Mouse (Mus musculus) heart, postnatal 14 days (tissue): ENCODE results near the gene Itga10. TPM values are rescaled to one million over a fixed set of nuclear protein-coding genes. Genes with fewer than 3 reads are reported as not detected.
"Not testable (repeated sequence)": the region's sequence is repeated elsewhere in the genome, so short reads cannot be mapped to it uniquely, and the experiment has no call there.

Experiments
- DNase-seq, 2 experiments: peaks; one replicate each; pipeline ENCODE4 v3.0.0; 2021 to 2022
- intact Hi-C: fragments of 180-260 bp; cut with DNase I; formaldehyde crosslinking; loops from one replicate; pipeline ENCODE4 v1.15.1; 2025
- total RNA-seq, 2 experiments: library from RNA; stranded (reverse); gene quantifications; 2 replicates each; pipeline ENCODE4 v1.2.3; 2021

Itga10 gene
- total RNA-seq, 2 experiments from 2014 or later, result 0.85 to 1.2 TPM

GRCm38 (mm10) chr3:96675171-96675570 is 29.8 kb downstream of the Itga10 start:
- no peak for DNase-seq
- intact Hi-C loops, result no loop called here

DNA sequence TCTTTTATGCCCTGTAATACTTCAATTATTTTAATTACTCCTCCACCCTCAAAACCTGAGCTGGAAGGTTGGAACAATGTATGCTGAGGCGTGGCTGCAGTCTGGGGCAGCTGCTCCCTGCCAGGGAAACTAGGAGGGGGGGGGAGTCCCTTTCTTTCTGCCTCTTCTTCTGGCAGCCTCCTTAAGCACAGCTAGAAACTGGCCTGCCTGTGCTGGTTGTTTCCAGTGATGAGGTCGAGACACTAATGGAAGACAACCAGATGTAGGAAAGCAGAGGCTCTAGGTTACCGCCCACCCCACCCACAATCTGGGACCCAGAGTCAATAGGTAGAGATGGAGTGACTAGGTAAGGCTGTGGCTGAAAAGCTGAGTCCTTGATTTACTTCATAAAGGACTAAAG is 30.3 kb downstream of the Itga10 start:
- intact Hi-C loops, result no loop called here
- DNase-seq, result no peak

DNA sequence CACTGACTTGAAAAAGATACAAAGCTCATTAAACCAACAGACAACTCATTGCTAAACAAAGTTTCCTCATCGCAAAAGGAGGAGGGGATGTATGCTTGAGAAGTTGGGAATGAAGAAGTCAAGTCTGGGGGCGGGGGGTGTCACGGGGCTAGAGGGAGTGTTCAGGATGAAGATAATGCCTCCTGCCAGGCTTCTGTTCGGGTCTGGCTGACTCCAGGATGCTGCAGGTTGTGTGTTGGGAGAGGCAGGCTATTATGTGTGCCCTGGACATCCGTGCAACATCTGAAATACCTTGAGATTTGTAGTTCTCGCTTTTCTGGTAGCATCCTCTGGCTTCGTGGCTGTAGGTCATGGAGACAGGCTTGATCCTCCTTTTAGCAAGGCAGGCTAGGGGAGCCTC is 33.1 kb downstream of the Itga10 start:
- no peak for DNase-seq
- intact Hi-C loops, result no loop called here

GRCm38 (mm10) chr3:96679159-96679674 is 33.8 kb downstream of the Itga10 start:
- DNase-seq, result no peak
- intact Hi-C loops, result no loop called here

DNA sequence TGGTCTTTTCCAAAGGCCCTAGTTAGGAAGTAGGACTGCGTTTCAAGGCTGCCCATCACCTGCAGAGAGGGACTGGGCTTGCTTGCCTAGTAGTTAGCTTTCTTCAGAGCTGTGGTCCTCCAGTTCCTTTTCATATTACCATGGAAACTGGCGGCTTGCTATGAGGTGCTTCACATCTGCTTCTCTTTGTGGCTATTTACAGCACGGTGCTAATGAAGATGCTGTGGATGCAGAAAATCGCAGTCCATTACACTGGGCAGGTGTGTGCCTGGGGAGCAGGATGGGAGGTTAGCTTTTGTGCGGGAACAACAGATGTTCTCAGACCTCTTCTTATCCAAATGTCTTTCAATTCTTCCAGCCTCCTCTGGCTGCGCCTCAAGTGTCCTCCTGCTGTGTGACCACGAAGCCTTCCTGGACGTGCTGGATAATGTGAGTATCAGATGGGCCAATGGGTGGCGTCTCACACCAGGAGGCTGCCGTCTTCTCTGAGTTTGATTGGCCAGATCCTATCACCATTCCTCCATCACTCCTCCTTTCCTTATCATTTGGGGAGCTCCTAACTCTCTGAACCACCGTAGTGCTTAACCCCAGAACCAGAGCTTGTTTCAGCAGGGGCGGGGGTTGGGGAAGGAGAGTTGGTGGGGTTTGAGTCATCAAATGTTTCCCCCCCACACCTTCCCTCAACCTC is 35.0 kb downstream of the Itga10 start:
- intact Hi-C loops, result no loop called here

DNA sequence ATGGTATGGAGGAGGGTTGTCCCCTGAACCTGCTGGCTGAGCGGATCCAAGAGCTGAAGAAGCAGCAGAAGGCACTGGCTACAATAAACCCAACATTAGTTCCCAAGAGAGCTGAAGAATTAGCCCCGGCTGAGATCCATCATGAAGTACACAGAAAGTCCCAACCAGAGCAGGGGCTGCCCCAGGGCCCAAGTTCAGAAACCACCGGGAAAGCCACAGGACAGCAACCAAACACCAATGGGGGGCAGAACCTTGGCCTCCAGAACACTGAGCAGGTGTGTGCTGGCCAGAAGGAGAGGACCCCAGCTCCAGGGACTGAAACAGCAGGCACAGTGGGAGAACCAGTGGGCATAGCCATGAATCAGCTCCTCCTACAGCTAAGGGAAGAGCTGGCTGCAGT is 38.1 kb downstream of the Itga10 start:
- intact Hi-C loops, result no loop called here

More for the DNA sequence above, 35.0 kb downstream of the Itga10 start:
- no peak for DNase-seq

DNA sequence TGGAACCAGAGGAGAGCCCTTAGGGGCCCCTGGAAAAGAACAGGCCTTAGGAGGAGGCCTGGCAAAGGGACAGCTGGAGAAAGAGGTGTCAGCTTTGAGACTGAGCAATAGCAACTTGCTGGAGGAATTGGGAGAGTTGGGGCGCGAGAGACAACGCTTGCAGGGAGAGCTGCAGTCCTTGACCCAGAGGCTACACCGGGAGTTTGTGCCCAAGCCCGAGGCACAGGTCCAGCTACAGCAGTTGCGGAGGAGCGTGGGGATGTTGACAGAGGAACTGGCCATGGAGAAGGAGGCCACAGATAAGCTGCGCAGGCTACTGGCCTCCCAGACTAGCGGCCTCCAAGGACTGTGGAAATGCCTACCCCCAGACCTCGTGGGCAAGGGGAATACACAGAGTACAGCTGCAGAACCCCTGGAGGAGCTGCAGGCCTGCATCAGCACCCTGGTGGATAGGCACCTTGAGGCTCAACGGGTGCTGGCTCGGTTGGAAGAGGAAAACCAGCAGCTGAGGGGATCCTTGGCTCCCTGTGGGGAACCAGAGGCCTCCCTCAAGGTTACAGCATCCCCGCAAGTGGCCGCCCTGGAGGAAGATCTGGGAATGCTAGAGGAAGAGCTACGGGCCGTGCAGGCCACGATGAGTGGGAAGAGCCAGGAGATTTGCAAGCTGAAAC is 38.9 kb downstream of the Itga10 start:
- intact Hi-C loops, result no loop called here
- DNase-seq, result no peak

More for the DNA sequence above, 38.1 kb downstream of the Itga10 start:
- no peak for DNase-seq

DNA sequence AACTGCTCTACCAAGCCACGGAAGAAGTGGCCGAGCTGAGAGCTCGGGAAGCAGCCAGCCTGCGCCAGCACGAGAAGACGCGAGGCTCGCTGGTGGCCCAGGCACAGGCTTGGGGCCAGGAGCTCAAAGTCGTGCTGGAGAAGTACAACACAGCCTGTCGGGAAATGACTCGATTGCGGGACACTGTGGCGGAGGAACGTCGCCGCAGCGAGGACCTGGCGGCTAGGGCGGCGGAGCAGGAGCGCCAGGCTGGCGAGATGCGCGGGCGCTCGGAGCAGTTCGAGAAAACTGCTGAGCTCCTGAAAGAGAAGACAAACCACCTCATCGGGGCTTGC is 39.4 kb downstream of the Itga10 start:
- DNase-seq, result peak in 1 of 2 experiments; percentile 18
- intact Hi-C loops, result no loop called here

- intact Hi-C loops, DNase-seq: not testable (repeated sequence)
Observed at GRCm38 (mm10) chr3:96686057-96686456, 40.7 kb downstream of the Itga10 start.

- DNase-seq, result no peak
- intact Hi-C loops, result no loop called here
Observed at GRCm38 (mm10) chr3:96688854-96689253, 43.5 kb downstream of the Itga10 start.

- intact Hi-C loops, result loop anchor here (5.0 kb wide), 1 partner anchor 53 kb away; the partner anchor contains the start of genes Gm42957 and Pex11b
- DNase-seq, result no peak
Observed at GRCm38 (mm10) chr3:96690298-96690697, 44.9 kb downstream of the Itga10 start.

GRCm38 (mm10) chr3:96692506-96692905 is 47.1 kb downstream of the Itga10 start:
- intact Hi-C loops, result loop anchor here (5.0 kb wide), 1 partner anchor 55 kb away; the partner anchor contains the start of genes Gm42957 and Pex11b
- peak; percentile 54 to 75 for DNase-seq

DNA sequence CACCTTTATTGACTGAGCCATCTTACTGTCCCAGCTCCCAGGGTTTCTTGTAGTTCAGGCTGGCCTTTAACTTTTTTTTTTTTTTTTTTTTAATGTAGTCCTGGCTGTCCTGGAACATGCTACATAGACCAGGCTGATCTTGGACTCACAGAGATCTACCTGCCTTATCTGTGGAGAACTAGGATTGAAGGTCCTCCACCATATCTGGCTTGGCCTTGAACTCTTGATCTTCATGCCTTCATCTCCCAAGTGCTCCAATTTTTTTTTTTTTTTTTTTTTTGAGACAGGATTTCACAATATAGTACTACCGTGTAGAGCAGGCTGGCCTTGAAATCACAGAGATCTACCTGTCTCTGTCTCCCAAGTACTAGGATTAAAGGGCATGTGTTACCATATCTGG is 48.2 kb downstream of the Itga10 start:
- intact Hi-C loops, result loop anchor here (5.0 kb wide), 1 partner anchor 56 kb away; the partner anchor contains the start of genes Gm42957 and Pex11b
- DNase-seq, result no peak

DNA sequence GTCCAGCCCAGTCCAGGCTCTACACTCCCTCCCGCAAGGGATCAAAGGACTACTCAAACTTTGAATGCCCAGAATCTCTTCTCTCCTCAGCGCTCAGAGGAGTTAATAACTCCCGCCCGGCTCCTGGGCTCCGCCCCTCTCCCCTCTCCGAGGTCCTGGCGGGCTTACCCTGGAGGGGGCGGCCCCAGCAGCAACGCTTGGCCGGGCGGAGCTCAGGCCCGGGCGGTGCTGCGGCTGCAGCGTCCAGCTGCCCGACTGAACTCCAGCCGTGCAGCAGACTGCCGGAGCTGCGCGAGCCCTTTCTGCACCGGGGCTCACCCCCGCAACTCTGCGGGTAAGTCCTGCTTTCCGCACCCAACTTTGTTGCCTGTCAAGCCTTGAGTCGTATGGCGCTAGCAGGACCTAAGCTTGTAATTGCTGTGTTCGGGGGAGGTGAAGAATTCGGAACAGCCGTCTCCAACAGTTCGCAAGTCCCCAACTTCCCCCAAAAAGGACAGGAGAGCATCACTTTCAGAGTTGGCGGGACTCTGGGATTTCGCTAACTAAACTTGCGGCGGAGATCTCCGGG is 50.9 kb downstream of the Itga10 start, which contains the start of gene Pias3:
Gene Pias3, plus strand, starts transcription at position 187 of the 568 bp plus-strand sequence.
- intact Hi-C loops, result no loop called here

GRCm38 (mm10) chr3:96696766-96697732 is 51.7 kb downstream of the Itga10 start:
- peak; percentile 94 to 96 for DNase-seq
- intact Hi-C loops, result no loop called here

More for the DNA sequence above, 50.9 kb downstream of the Itga10 start, which contains the start of gene Pias3:
- DNase-seq, result peak; percentile 91 to 92

DNA sequence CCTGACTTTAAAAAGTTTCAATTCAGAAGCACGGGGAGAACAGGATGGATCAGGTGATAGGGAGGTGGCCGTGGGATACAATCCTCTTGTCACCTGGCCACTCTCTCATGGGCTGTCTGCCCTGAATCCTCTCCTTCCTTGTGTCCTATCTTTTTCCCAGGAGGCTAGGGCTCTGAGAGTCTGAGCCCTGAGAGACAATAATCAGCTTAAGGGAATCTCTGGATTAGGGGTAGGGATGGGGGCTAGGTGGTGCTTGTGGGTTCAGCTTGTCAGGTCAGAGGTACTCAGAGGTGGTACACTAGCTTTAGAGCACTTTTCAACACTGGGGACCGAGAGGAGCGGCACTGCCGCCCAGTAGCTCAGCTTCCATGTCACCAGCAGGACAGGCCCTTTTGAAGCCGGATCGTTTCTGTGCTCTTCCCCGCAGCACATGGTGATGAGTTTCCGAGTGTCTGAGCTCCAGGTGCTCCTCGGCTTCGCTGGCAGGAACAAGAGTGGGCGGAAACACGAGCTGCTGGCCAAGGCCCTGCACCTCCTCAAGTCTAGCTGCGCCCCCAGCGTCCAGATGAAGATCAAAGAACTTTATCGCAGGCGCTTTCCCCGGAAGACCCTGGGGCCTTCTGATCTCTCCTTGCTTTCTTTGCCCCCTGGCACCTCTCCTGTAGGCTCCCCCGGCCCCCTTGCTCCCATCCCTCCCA is 53.8 kb downstream of the Itga10 start:
- intact Hi-C loops, result no loop called here

DNA sequence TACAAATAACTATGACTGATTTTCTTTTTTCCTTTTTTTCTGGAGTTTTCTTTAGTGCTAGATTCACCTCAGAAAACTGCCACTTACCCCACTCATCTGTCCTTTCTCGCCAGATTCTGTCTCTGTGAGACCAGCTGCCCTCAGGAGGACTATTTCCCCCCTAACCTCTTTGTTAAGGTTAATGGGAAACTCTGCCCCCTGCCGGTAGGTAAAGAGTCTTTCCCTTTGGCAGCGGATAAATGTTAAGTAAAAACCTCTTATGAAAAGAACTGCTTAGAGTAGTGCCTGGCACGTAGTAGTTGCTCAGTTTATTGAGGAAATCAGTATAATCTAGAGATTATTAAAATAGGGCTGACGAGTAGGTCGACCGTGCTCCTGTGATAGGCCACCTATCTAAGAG is 55.0 kb downstream of the Itga10 start:
- intact Hi-C loops, result no loop called here
- DNase-seq, result peak; percentile 33 to 54

More for the DNA sequence above, 53.8 kb downstream of the Itga10 start:
- DNase-seq, result no peak

DNA sequence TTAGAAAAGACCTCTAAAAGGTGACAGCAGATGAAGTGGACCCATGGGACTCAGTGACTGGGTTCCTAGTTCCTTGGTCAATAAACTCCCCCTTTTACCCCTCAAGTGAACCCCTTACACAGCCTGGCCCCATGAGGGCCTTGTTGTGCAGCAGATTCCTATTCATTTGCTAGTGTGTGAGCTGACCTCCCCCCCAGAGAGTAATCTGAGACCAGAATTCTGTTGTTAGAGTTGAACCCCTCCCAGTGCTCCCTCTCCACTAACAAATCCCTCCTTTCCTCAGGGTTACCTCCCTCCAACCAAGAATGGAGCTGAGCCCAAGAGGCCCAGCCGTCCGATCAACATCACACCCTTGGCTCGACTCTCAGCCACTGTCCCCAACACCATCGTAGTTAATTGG is 55.6 kb downstream of the Itga10 start:
- no peak for DNase-seq
- intact Hi-C loops, result no loop called here

DNA sequence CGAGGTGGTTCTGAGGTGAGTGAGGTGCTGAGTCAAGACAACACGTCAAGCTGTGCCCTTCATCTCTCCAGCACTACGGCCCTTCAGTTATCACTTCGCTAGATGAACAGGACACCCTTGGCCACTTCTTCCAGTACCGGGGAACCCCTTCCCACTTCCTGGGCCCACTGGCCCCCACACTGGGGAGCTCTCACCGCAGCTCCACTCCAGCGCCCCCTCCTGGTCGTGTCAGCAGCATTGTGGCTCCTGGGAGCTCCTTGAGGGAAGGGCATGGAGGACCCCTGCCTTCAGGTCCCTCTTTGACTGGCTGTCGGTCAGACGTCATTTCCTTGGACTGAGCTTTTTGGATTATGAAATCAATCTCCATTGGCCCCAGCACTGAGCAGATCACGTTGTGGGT is 59.4 kb downstream of the Itga10 start:
- intact Hi-C loops, result loop anchor here (5.0 kb wide), 2 partner anchors 37 to 57 kb away; partner anchors contain the start of gene Itga10

More for the DNA sequence above, 59.4 kb downstream of the Itga10 start:
- DNase-seq, result peak; percentile 42 to 49
